16 mouse cellular contexts compared by ENCODE assay signal in the genomic region with DNA sequence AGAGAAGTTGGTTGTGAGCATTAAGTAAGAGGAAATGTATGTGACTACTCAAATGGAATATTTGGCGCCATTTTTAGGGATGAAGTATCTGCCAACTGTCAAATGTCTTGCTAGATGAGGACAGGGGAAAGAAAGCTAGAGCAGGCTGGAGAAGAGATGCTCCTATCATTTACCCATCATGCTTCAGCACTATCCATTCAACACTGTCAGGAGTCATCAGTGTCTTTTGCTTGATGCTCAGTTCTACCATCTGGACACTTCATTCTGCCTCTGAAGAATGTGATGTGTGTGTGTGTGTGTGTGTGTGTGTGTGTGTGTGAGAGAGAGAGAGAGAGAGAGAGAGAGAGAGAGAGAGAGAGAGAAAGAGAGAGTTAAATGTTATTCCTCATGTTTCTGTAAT.
"Had no signal": no experiment of that assay in that cellular context is flagged by ENCODE, and none has a peak within 500 bp of the region (broad histone marks: within the 10 kb centered on the region; RNA-seq: fewer than 3 reads in every experiment).

No protein-coding gene starts in this region.

- DNase-seq: kidney, adult 2 months; kidney, postnatal 25 days; layer of hippocampus, adult 9-11 months; layer of hippocampus, postnatal 36 days; liver; lung, adult 18-20 months; lung, postnatal 14 days; lung, postnatal 4 days; right cerebral cortex, adult 18-20 months; right cerebral cortex, postnatal 14 days; right cerebral cortex, postnatal 4 days; thymus, adult 2 months; thymus, postnatal 14 days; thymus, postnatal 4 days had no signal

- ATAC-seq: liver, embryonic 12.5 days; midbrain, embryonic 15.5 days had no signal
